Mouse (Mus musculus) hindbrain, embryonic 14.5 days (tissue): Measurements from ENCODE around the gene Lyrm9. TPM values are rescaled to one million over a fixed set of nuclear protein-coding genes. Genes with fewer than 3 reads are reported as not detected.
A peak's percentile ranks its signal among the peaks of the same experiment; 100 is the strongest.

ENCODE experiments used
- ATAC-seq: fragments of 200-750 bp; cut with Nextera tagmentation; 2 replicates; pipeline ENCODE4 v1.8.0; 2017; ENCODE audit warnings: moderate number of reproducible peaks, mild to moderate bottlenecking, moderate TSS enrichment, moderate library complexity; ENCODE audit not compliant: low FRiP score
- DNase-seq: peaks from one replicate; pipeline ENCODE4 v3.0.0-alpha.2; 2015; ENCODE audit warnings: low spot score
- H3K27ac ChIP-seq: fragments of 300-500 bp; sonication (generic); 2 replicates; pipeline ENCODE4 v1.5.1; 2014; ENCODE audit warnings: mild to moderate bottlenecking, moderate library complexity
- H3K27me3 ChIP-seq: fragments of 300-500 bp; sonication (generic); 2 replicates; pipeline ENCODE4 v1.6.1; 2014; ENCODE audit warnings: mild to moderate bottlenecking, low read length, mixed read lengths; ENCODE audit not compliant: control insufficient read depth, insufficient read depth
- H3K36me3 ChIP-seq: fragments of 300-500 bp; sonication (generic); replicated peaks from 2 replicates; pipeline ENCODE4 v1.6.1; 2014; ENCODE audit not compliant: control insufficient read depth, insufficient read depth
- H3K4me1 ChIP-seq: fragments of 300-500 bp; sonication (generic); replicated peaks from 2 replicates; pipeline ENCODE4 v1.6.1; 2014; ENCODE audit warnings: antibody characterized with exemption, low read length, mixed read lengths; ENCODE audit not compliant: control insufficient read depth, insufficient read depth
- H3K4me2 ChIP-seq: fragments of 300-500 bp; sonication (generic); replicated peaks from 2 replicates; pipeline ENCODE4 v1.6.1; 2014; ENCODE audit warnings: mild to moderate bottlenecking, moderate library complexity
- H3K4me3 ChIP-seq: fragments of 300-500 bp; sonication (generic); replicated peaks from 2 replicates; pipeline ENCODE4 v1.5.1; 2014; ENCODE audit warnings: mild to moderate bottlenecking, low read length
- H3K9ac ChIP-seq: fragments of 300-500 bp; sonication (generic); 2 replicates; pipeline ENCODE4 v1.6.1; 2014
- H3K9me3 ChIP-seq: fragments of 300-500 bp; sonication (generic); 2 replicates; pipeline ENCODE4 v1.6.1; 2016; ENCODE audit warnings: low read length; ENCODE audit not compliant: control insufficient read depth
- WGBS: fragments of 180-500 bp; shearing (Covaris S2); extraction: QIAGEN DNeasy Blood & Tissue Kit; methylation state at CpG from one replicate; pipeline ENCODE4 v1.1.7; 2014; 5-methylcytosine and 5-hydroxymethylcytosine counted together
- polyA plus RNA-seq: library from polyadenylated mRNA; unstranded; fragments of >200 nt; fragmentation: Nextera tagmentation; extraction: Ambion mirVana; gene quantifications from 2 replicates; pipeline ENCODE4 v1.2.1, GENCODE M21; 2014

Gene Lyrm9
- polyA plus RNA-seq, 1 experiment from 2014 or later = 32.3 TPM

- no peak overlapping the region for H3K27ac ChIP-seq
- DNase-seq (no peak), ATAC-seq (no peak)
- no peak overlapping the region for H3K4me2 ChIP-seq
- no peaks in the 10 kb centered on the region for H3K9me3 ChIP-seq
- H3K36me3 ChIP-seq = no peaks in the 10 kb centered on the region
- H3K4me3 ChIP-seq = no peak overlapping the region
- H3K4me1 ChIP-seq = peaks cover 3% of the 10 kb centered on the region; the same call in 1 of the 2 replicates
- H3K27me3 ChIP-seq = no peaks in the 10 kb centered on the region
- H3K9ac ChIP-seq = no peak overlapping the region
- WGBS = 45% methylated on average over 9 of the region's 9 CpGs
These were observed 20.7 kb upstream of the Lyrm9 start for GRCm38 (mm10) chr11:78805691-78806137.

- Histone ChIP-seq H3K27me3 (no peaks in the 10 kb centered on the region), H3K4me2 (no peak overlapping the region), H3K36me3 (no peaks in the 10 kb centered on the region), H3K4me1 (peaks cover 3% of the 10 kb centered on the region; the same call in 1 of the 2 replicates), H3K9ac (no peak overlapping the region), H3K4me3 (no peak overlapping the region), H3K27ac (no peak overlapping the region), H3K9me3 (no peaks in the 10 kb centered on the region)
- DNase-seq = no peak
- 52% methylated on average over 6 of the region's 6 CpGs for WGBS
- no peak for ATAC-seq
These were observed 18.9 kb upstream of the Lyrm9 start for GRCm38 (mm10) chr11:78807341-78808108.

- Histone ChIP-seq H3K9me3 (no peaks in the 10 kb centered on the region), H3K36me3 (no peaks in the 10 kb centered on the region), H3K4me3 (no peak overlapping the region), H3K27me3 (no peaks in the 10 kb centered on the region), H3K4me1 (peaks cover 9% of the 10 kb centered on the region; the same call in 1 of the 2 replicates), H3K9ac (no peak overlapping the region), H3K27ac (no peak overlapping the region), H3K4me2 (no peak overlapping the region)
- DNase-seq (no peak), ATAC-seq (no peak)
These were observed 17.0 kb upstream of the Lyrm9 start for GRCm38 (mm10) chr11:78809398-78809797.

- Histone ChIP-seq H3K36me3 (no peaks in the 10 kb centered on the region), H3K4me2 (no peak overlapping the region), H3K4me1 (peaks cover 44% of the 10 kb centered on the region), H3K27ac (no peak overlapping the region), H3K4me3 (no peak overlapping the region), H3K9ac (no peak overlapping the region), H3K27me3 (no peaks in the 10 kb centered on the region), H3K9me3 (no peaks in the 10 kb centered on the region)
- DNase-seq = peak; percentile 54
- no peak for ATAC-seq
- WGBS = 49% methylated on average over 7 of the region's 7 CpGs
These were observed 11.9 kb upstream of the Lyrm9 start for GRCm38 (mm10) chr11:78814461-78814941.

- Histone ChIP-seq H3K4me3 (no peak overlapping the region), H3K4me1 (peaks cover 55% of the 10 kb centered on the region), H3K27me3 (no peaks in the 10 kb centered on the region), H3K4me2 (no peak overlapping the region), H3K9me3 (no peaks in the 10 kb centered on the region), H3K36me3 (no peaks in the 10 kb centered on the region), H3K27ac (peak overlapping the region; percentile 77), H3K9ac (0 out of 2 replicates have a peak overlapping the region, but pooled peaks have one; percentile 13)
- WGBS = 24% methylated on average over 14 of the region's 14 CpGs
- DNase-seq (peak; percentile 46), ATAC-seq (peak; percentile 54)
These were observed 10.2 kb upstream of the Lyrm9 start for GRCm38 (mm10) chr11:78815986-78816792.

- Histone ChIP-seq H3K4me1 (peaks cover 55% of the 10 kb centered on the region), H3K4me2 (no peak overlapping the region), H3K4me3 (no peak overlapping the region), H3K9ac (no peak overlapping the region), H3K36me3 (no peaks in the 10 kb centered on the region), H3K27me3 (no peaks in the 10 kb centered on the region), H3K27ac (peak overlapping the region; percentile 77; the same call in 1 of the 2 replicates), H3K9me3 (no peaks in the 10 kb centered on the region)
- DNase-seq (peak; percentile 31), ATAC-seq (no peak)
- WGBS = 52% methylated on average over 11 of the region's 11 CpGs
These were observed 8.9 kb upstream of the Lyrm9 start for GRCm38 (mm10) chr11:78817311-78818022.

GRCm38 (mm10) chr11:78820337-78821000, 5.9 kb upstream of the Lyrm9 start:
- H3K9ac ChIP-seq = no peak overlapping the region
- H3K4me1 ChIP-seq = peaks cover 52% of the 10 kb centered on the region
- no peaks in the 10 kb centered on the region for H3K36me3 ChIP-seq
- ATAC-seq (no peak), DNase-seq (no peak)
- no peak overlapping the region for H3K27ac ChIP-seq
- WGBS = 29% methylated on average over 12 of the region's 12 CpGs
- no peaks in the 10 kb centered on the region for H3K9me3 ChIP-seq
- no peak overlapping the region for H3K4me2 ChIP-seq
- no peaks in the 10 kb centered on the region for H3K27me3 ChIP-seq
- H3K4me3 ChIP-seq = no peak overlapping the region

GRCm38 (mm10) chr11:78822792-78823498, 3.4 kb upstream of the Lyrm9 start:
- H3K36me3 ChIP-seq = no peaks in the 10 kb centered on the region
- ATAC-seq = no peak
- DNase-seq = peak; percentile 62
- no peak overlapping the region for H3K9ac ChIP-seq
- H3K4me2 ChIP-seq = no peak overlapping the region
- H3K4me1 ChIP-seq = peaks cover 43% of the 10 kb centered on the region
- no peak overlapping the region for H3K4me3 ChIP-seq
- no peaks in the 10 kb centered on the region for H3K9me3 ChIP-seq
- 54% methylated on average over 13 of the region's 13 CpGs for WGBS
- H3K27ac ChIP-seq = no peak overlapping the region
- H3K27me3 ChIP-seq = no peaks in the 10 kb centered on the region
